Mouse (Mus musculus) forelimb bud, embryonic 11.5 days (tissue): ENCODE measurements around the gene Aipl1.

ENCODE experiments used
- DNase-seq: peaks from one replicate; pipeline ENCODE4 v3.0.0-alpha.2; 2012; ENCODE audit warnings: low read depth, low spot score

Aipl1 gene

GRCm38 (mm10) chr11:72050168-72050894 lies 13.0 kb upstream of the Aipl1 start:
- DNase-seq = no peak

DNA sequence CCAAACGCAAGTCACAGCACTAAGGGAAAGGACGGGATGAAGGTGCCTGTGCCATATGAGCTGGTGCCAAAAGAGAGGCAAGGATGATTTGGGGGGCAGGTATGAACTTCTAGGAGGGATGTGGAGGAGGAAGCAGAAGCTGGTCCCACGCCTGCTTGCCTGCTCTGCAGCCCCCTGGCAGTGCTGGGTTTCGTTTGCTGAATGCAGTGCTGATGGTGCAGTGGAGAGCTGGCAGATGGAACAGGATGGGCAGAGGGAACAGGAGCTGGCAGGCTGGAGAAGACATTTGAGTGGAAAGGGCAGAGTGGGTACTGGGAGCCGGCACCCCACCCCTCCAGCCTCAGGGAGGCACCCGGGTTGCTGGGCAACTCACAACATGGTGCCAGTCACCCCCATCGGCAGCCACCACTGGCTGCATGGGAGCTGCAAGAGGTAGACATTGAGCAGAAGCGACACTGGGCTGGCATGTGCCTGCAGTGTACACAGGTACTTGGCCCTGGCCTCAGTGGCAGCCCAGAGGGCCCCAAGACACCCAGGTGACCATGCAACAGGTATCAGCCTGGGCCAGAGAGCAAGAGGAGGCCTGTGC lies 12.0 kb upstream of the Aipl1 start:
- DNase-seq = no peak

DNA sequence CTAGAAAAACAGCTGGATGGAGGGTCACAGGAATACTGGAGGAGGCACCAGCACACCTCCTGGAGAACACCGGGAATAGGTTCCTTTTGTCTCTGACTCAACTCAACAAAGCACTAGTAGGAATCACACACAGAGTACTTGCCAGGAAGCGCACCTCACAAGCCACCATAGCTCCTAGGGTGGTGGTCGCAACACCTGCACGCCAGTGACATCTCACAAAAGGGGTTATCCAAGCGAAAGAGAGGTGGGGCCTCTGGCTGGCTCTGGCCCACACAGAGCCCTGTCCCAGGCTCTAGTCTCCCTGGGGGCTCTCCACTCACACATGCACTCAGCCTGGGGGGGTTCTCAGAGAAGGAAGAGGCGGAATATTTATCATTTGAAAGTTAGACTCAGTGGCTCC lies 11.4 kb upstream of the Aipl1 start:
- DNase-seq = no peak

GRCm38 (mm10) chr11:72044231-72044630 lies 6.9 kb upstream of the Aipl1 start:
- no peak for DNase-seq

GRCm38 (mm10) chr11:72042631-72043030 lies 5.3 kb upstream of the Aipl1 start:
- no peak for DNase-seq

- DNase-seq = peak; percentile 92
Measured at GRCm38 (mm10) chr11:72041768-72042607, 4.7 kb upstream of the Aipl1 start, which contains the start of gene Pimreg. TSS of gene Pimreg (plus strand) at chr11:72042032.

GRCm38 (mm10) chr11:72041290-72041767 lies 4.0 kb upstream of the Aipl1 start:
- DNase-seq = no peak

GRCm38 (mm10) chr11:72039599-72040386 lies 2.5 kb upstream of the Aipl1 start:
- no peak for DNase-seq

DNA sequence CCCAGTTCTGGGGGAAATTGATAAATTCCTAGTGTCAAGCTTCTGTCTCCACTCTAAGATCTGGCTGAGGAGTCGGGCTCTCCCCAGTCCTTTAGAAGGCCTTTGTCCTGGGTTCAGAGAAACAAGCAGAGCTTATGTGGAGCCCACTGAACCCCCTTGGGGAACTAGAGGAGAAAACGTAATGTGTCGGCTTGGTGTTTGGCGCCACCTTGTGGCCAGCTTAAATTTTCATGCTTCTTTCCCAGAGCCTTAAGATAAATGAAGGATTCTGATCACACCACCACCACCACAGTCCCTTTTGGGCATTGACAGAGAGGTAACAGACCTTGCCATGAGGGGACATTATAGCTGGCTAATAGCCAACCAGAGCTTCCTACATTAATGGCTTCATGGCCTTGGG lies 687 bp upstream of the Aipl1 start:
- DNase-seq = peak; percentile 81

DNA sequence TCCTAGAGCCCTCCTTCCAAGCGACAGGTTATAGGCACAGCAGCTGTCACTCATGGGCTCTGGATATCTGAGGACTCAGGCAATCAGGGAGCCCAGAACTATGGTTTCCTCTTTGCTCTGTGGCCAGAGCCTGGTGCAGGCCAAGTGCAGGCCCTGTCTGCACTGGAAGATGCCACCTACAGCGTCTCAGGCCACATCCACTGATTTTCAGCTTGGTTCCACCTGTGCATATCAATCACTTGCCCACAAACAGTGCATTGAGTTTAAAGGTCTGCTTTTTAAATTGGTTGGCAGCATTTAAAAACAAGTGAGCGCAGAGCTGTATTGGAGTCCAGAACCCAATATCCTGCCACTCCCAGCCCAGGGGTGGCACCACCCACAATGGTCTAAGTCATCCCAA lies 4.7 kb downstream of the Aipl1 start:
- no peak for DNase-seq

- DNase-seq = no peak
Measured at GRCm38 (mm10) chr11:72032091-72032490, 5.2 kb downstream of the Aipl1 start.

- DNase-seq = no peak
Measured at GRCm38 (mm10) chr11:72031353-72031752, 6.0 kb downstream of the Aipl1 start.

GRCm38 (mm10) chr11:72029143-72029542 lies 8.2 kb downstream of the Aipl1 start:
- peak; percentile 35 for DNase-seq

- no peak for DNase-seq
Measured at GRCm38 (mm10) chr11:72027836-72028235, 9.5 kb downstream of the Aipl1 start.

- no peak for DNase-seq
Measured at GRCm38 (mm10) chr11:72026516-72026915, 10.8 kb downstream of the Aipl1 start.

DNA sequence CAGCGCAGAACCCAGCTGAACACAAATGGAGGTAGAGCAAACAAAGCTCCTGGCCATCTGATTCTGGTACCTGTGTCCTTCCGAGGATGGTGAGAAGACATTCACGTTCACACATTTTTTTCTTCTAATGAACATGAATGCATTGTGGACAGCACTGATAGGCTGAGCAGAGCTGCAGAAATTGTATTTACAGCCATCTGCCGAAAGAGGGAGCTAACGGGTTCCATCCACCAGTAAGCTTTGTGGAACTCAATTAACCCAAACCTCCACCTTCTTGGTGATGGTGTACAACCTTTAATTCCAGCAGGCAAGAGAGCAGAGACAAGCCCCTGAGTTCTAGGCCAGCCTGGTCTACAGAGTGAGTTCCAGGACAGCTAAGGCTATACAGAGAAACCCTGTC lies 11.5 kb downstream of the Aipl1 start:
- DNase-seq = peak; percentile 46

DNA sequence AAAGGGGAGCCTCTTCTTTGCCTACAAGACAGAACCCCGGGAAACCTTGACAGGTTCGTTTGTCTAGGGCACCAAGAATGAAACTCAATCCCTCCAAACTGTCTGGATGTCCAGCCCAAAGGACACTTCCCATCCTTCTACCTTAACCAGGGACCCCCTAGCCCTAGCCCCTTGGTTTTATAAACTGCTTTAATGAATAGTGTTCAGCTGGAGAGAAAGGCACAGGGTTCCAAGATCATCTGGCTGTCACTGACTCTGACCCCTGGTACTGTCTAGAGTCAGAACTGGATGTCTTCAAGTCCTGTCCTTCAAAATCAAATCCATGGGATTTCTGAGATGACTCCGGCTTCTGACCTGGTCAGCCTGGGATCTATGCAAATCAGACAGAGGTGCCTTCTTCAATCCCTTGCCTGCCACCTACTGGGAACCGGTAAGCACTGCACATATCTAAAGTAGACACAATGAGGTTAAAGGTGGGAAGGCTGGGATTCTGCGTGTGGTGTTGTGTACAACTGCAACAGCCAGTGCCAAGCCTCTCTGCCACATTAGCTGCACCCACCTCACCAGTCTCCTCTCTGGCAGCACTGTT lies 13.0 kb downstream of the Aipl1 start:
- DNase-seq = peak; percentile 57

DNA sequence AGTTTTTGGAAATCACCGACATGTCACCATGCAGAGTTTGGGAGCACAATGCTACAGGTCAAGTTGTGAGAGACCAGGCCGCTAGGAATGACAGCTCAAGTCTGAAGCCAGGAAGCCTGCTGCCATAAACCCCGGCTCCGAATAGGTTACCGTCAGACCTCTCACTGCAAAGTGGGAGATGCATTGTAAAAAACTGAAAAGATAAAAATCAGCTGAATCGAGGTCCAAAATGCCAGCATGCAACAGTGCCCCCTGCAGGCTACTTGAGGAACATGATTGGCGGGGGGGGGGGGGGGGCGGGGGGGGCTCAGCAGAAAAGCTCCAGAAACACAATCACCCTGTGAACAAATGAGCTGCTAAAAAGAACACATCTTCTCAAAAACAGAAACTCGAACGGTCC lies 13.7 kb downstream of the Aipl1 start:
- no peak for DNase-seq

GRCm38 (mm10) chr11:72022827-72023226 lies 14.5 kb downstream of the Aipl1 start:
- DNase-seq = no peak

- no peak for DNase-seq
Measured at GRCm38 (mm10) chr11:72021015-72021414, 16.3 kb downstream of the Aipl1 start.

- no peak for DNase-seq
Measured at GRCm38 (mm10) chr11:72017253-72017601, 20.1 kb downstream of the Aipl1 start.
